Mouse (Mus musculus) megakaryocyte, embryonic 14.5 days (primary cell): ENCODE data around the gene Mtx3.

ENCODE experiments used
- FLI1 ChIP-seq: IDR thresholded peaks from 2 replicates; pipeline ENCODE4 v1.6.1; 2012; ENCODE audit warnings: low read length, inconsistent platforms, mixed read lengths
- GATA1 ChIP-seq: IDR thresholded peaks from 3 replicates; pipeline ENCODE4 v1.6.1; 2012; ENCODE audit warnings: mixed read lengths, low read length, inconsistent platforms, borderline replicate concordance

DNA sequence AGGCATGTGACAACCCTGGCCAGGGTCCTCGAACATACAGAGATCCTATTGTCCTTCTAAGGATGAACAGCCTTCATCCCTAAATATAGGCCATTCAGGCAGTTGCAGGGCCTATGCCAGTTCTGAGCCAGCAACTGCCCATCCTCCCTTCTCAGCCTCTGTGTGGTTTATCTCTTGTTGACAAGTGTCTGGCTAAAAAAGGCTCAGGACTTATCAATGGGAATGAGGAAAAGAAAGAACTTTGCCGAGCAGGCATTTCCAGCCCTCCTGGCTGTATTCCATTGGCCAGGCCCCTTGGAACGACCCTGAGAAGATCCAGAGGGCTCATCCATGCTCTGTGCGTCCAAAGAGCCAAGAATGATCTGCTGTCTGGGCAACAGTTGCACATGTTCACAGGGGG lies 58.7 kb downstream of the Mtx3 start:
- TF ChIP-seq GATA1 (no peak), FLI1 (no peak)
